Mouse (Mus musculus) adrenal gland, postnatal 10 days (tissue): ENCODE results near the gene Fkbp5. TPM values are rescaled to one million over a fixed set of nuclear protein-coding genes. Genes with fewer than 3 reads are reported as not detected.

Experiments used
- DNase-seq: peaks from one replicate; pipeline ENCODE4 v3.0.0; 2021; ENCODE audit warnings: mixed read lengths
- total RNA-seq, 2 experiments: library from RNA; stranded (reverse); gene quantifications; 2 replicates each; pipeline ENCODE4 v1.2.3; 2021

Fkbp5 gene
- total RNA-seq, 2 experiments from 2014 or later: 55.4 to 95.1 TPM

DNA sequence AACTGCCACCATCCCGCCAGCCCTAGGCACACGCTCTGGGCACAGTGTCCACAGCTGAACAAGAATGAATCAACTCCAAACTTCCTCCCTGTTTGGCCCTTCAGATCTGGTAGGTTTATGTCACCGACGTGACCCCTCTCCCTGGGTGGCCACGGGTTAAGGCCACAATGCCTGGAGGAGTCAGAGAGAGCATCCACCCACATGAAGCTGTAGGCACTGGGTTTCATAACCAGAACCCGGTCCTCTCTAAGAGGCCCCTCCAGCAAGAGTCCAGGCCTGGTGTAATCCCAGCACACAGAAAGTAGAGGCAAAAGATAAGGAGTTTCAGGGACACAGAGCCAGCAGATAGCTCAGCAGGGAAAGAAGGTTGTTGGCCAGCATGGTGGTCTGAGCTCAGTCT is 13.1 kb downstream of the Fkbp5 start:
- DNase-seq: no peak

GRCm38 (mm10) chr17:28502196-28502821 is 15.0 kb downstream of the Fkbp5 start:
- no peak for DNase-seq

- DNase-seq: no peak
These were observed 16.9 kb downstream of the Fkbp5 start for GRCm38 (mm10) chr17:28500465-28500864.

DNA sequence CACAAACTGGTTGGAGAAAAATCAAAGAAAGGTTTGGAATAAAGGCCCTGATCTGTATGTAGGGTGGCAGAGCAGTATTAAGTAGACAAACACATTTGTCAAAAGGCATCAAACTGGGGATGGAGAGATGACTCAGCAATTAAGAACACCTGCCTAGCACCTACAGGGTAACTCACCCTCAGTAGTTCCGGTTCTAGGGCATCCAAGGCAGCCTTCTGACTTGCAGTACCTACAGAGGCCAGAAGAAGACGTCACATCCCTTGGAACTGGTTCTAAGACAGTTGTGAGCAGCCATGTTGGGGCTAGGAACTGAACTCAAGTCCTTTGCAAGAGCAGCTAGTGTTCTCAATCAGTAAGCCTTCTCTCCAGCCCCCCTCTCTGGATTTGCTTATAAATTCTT is 18.1 kb downstream of the Fkbp5 start:
- no peak for DNase-seq

DNA sequence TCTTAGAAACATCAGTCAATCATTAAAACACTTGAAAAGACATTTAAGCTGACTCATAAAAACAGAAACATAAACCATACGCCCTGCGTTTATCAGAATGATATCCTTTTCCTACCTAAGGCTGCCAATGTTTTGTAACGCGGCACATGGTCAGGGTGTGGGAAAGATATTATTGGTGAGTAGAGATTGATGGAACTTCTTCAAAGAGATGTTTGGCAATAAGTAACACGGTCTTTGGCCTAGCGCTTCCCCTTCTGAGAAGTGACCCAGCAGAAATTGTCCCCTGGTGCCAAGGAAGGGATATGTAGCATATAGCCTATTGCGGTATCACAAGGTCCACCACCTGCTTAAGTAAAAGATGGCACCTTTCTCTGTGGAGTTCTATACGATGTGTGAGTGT is 21.5 kb downstream of the Fkbp5 start:
- no peak for DNase-seq

DNA sequence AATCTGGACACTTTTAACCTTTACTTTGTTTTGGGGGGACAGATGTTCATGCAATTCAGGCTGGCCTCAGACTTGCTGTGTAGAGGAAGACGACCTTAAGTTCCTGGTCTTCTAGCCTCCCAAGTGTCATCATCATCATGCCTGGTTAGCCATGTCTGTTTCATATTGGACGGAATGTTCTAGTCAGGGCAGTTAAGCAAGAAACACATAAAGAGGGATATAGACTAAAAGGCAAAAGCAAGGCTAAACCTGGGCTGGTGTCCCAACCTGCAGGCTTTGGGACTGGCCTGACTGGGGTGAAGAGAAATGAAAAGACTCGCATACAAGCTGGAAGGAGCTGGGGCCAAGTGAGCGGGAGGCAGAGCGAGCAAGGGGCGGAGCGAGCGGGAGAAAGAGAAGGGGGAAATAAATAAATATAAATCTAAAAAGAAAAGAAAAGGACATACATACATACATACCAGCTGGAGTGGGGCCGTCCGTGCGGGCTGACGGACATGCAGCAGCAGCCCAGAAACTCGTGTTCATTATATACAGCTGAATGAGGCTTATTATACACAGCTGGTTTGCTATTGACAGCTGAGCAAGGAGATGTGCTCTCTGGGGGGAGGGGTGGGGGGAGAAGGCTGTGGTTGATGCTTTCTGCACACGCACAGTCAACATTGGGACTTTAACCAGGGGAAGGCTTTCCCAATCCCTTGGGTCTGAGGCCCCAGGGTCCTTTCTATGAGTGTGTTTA is 26.1 kb downstream of the Fkbp5 start:
- DNase-seq: no peak

DNA sequence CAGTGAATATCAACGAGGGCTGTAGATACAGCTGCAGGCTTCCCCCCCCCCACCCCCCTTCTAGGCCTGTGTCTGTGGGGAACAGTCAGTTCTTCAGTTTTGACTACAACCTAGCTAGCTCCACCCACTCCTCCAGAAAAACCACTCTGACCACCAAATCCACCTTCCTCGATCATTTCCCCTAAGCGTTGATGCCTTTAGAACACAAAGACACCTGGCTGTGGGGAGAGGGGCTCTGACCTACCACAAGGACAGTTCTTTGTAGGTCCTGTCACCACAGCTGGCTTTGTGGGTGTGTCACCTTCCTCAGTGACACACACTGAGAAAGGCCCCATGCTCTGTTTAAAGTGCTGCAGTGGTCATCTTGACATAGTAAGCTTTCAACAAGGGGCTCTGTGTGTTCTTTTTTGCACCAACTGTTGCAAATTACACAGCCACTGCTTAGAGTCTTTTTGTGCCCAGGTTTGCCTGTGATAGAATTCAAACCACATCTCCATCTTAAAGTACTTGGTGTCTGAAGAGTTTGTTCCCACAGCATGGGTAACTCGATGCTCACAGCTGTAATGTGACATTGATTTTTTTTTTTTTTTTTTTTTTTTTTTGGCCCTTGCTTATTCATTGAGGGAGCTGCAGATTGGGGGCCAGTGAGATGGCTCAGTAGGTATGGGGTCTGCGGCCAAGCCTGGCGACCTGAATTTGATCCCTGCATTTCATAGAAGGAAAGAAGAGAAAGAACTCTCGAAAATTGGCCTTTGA is 28.9 kb downstream of the Fkbp5 start:
- no peak for DNase-seq

DNA sequence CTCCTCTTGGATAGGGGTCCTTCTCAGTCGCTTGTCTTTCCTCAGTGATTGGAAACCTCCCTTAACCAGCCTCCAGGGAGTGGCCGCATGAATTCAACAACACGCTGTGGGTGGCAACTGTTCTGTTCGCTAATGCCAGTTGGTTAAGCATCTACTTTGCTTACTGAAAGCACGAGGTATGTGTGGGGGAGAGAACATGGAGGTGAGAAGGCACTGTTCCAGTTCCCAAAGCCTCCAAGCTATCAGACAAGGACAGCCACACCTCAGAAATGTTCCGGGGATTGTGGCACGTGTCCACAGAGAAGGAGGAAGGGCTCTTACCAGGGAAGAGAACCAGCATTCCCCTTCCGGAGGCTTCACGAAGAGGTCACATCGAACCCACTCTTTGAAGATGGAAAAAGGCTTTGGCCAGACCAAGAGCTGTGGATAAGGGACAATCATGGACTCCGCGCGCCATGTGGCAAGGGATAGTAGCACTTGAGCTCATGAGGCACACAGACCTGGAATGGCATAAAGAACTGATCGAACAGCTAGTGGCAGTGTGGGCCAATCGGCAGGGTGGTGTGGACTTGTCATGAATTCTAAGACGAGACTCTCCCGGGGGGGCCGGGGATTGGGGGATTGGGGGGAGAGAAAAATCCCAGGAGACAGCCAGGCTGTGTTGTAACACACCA is 29.6 kb downstream of the Fkbp5 start:
- DNase-seq: no peak

GRCm38 (mm10) chr17:28486720-28487119 is 30.6 kb downstream of the Fkbp5 start:
- DNase-seq: no peak

DNA sequence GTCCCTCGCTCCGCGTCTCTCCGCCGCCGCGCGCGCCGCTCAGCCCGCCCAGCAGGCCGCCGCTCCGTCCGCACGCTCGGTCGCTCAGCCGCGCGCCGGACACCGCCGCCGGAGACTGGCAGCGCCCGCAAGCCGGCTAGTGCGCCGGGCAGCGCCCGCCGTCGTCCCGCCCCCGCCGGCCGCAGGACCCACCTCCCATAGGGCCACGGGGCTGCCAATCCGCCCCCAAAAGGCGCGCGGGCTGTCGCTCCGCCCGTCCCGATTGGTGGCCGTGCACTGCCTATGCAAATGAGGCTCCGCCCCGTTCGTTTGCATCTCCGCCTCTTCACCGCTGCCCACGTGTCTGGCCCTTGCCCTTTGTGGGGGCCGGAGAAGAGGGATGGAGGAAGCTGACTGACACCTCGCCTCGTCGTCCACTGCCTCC is 31.3 kb downstream of the Fkbp5 start:
- DNase-seq: peak; percentile 100

GRCm38 (mm10) chr17:28485446-28485948 is 31.8 kb downstream of the Fkbp5 start:
- DNase-seq: peak; percentile 62

DNA sequence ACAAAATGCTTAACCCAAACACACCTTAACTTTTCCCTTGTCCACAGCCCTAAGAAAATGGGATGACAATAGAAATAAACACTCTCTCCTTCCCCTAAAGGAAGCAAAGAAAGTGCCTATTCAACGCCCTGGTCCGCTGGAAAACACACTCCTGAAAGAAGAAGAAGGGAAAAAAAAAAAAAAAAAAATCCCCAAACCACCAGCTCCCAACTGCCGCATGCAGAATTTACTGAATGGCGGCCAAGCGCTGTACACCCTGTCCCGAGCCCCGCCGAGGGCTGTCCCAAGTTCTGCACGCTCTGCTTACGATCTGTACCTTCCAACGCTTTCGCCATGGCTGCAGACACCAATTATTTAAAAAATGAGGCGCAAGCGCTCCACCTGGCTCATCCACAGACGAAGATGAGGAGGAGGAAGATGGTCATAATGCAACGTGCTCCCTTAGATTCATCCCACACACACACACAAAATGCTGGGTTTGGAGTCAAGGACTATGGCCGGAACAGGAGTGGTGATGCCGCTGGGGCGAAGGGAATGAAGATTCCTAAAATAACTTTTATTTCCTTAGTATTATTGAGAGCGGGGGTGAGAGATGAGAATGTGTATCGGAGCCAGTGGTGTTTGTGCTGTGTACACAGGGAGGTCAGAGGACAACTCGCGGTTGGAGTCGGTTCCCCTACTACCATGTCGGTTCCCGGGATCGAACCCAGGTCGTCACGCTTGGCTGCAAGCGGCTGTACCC is 32.5 kb downstream of the Fkbp5 start:
- DNase-seq: peak; percentile 68

DNA sequence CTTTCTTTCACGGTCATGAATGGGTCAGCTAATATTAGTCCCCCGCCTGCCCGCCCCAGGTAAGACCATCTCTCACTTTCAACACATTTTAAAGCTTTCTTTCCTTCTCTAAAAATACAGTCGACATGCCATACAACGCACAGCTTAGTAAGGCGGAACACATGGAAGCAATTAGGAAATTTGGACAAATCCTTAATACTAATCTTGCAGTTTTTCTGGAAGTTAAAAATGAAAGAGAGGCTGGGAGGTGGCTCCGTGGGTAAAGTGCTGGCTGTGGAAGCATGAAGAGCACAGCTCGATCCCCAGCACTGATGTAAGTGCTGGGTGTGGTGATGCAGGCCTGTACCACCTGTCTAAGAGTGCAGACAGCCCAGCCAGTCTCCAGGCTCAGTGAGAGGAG is 39.9 kb downstream of the Fkbp5 start:
- DNase-seq: no peak

- DNase-seq: no peak
These were observed 40.9 kb downstream of the Fkbp5 start for GRCm38 (mm10) chr17:28476441-28476840.

GRCm38 (mm10) chr17:28475593-28476325 is 41.6 kb downstream of the Fkbp5 start:
- DNase-seq: no peak

- DNase-seq: peak; percentile 66
These were observed 44.6 kb downstream of the Fkbp5 start for GRCm38 (mm10) chr17:28472696-28473095.

DNA sequence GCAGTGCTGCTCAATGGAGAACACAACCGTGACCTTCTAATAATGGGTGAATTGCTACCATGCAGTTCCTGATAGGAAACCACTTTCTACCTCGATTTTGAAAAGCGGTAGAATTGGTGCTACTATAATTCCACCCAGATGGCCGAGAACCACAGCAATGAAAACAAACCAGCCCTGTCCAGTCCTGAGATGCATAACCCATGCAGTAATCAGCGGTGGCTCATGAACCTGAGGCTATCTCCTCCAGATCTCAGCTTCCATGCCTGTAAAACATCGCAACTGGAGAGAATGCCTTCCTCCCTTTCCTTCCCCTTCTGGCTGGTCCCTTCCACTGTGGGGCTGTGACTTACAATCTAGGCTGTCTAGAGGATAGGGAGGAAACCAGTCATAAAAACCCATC is 46.5 kb downstream of the Fkbp5 start:
- DNase-seq: no peak

DNA sequence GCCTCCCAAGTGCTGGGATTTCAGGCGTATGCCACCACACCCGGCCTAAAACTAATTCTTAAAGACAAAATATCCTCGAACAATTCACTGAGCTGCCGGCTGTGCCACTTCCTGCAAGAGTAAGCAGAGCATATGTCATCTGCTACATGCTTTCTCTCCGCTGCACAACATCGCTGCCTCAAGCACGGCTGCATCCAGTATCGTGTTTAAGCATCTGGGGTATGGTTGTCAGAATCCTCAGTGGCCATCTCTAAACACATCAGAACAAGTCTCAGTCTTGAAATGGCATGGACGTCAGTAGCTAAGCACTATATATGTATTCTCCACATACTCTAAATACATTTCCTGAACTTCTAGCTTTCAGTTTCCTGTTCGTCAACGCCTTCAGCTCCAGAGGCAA is 49.6 kb downstream of the Fkbp5 start:
- no peak for DNase-seq

DNA sequence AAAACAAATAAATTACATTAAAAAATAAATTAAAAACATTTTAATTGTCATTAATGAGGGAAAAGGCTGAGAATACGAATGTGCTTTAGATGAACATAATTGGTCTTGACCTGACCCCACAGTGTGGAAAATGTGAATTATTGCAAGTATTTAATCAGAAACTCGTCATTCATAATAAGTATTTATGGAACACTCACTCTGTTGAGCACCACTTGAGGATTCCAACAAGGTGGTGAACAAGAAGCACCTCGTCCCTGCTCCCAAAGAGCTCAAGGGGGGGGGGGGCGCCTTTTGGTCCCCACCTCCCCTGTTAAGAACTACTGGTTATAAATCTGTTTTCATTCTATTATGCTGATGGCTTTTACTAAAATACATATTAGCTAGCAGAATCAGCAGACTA is 51.4 kb downstream of the Fkbp5 start:
- DNase-seq: no peak

- DNase-seq: peak; percentile 33
These were observed 53.5 kb downstream of the Fkbp5 start for GRCm38 (mm10) chr17:28463701-28464443.
